Mouse (Mus musculus): ENCODE measurements at regions not wholly inside any gene's neighbourhood (a gene's known extent, or its start where the extent isn't known, plus 50 kb on each side); places are given as distances from the start of the nearest gene placed in this dataset.
A peak's percentile ranks its signal among the peaks of the same experiment; 100 is the strongest.
"Not testable (repeated sequence)": the region's sequence is repeated elsewhere in the genome, so short reads cannot be mapped to it uniquely, and the experiment has no call there.

- peak; percentile 62; the same call in 1 of the 2 replicates for ATAC-seq (ENCODE audit: low FRiP score, low TSS enrichment)
- Histone ChIP-seq H3K27ac (ENCODE audit: low read depth, low read length) (no peak overlapping the region), H3K27me3 (ENCODE audit: control insufficient read depth, insufficient read depth, low read length) (no peaks in the 10 kb centered on the region), H3K9me3 (ENCODE audit: control insufficient read depth, low read length) (no peaks in the 10 kb centered on the region), H3K4me3 (ENCODE audit: low read length) (no peak overlapping the region), H3K36me3 (ENCODE audit: control insufficient read depth, insufficient read depth, low read length) (no peaks in the 10 kb centered on the region), H3K4me2 (replicated peaks; ENCODE audit: low read depth, low read length) (no peak overlapping the region), H3K9ac (ENCODE audit: low read depth, low read length) (no peak overlapping the region), H3K4me1 (ENCODE audit: control insufficient read depth, insufficient read depth, low read length) (no peaks in the 10 kb centered on the region)
- 24% methylated on average over 2 of the region's 2 CpGs for WGBS
These were observed 58.0 kb upstream of the Cdyl start for GRCm38 (mm10) chr13:35601560-35602135.

GRCm38 (mm10) chr13:35603080-35603479 is 56.6 kb upstream of the Cdyl start:
- H3K4me3 ChIP-seq (ENCODE audit: low read length) = no peak overlapping the region
- H3K36me3 ChIP-seq (ENCODE audit: control insufficient read depth, insufficient read depth, low read length) = no peaks in the 10 kb centered on the region
- H3K27me3 ChIP-seq (ENCODE audit: control insufficient read depth, insufficient read depth, low read length) = no peaks in the 10 kb centered on the region
- no peak overlapping the region for H3K27ac ChIP-seq (ENCODE audit: low read depth, low read length)
- 92% methylated on average over 5 of the region's 5 CpGs for WGBS
- H3K4me2 ChIP-seq (replicated peaks; ENCODE audit: low read depth, low read length) = no peak overlapping the region
- no peaks in the 10 kb centered on the region for H3K9me3 ChIP-seq (ENCODE audit: control insufficient read depth, low read length)
- ATAC-seq (ENCODE audit: low FRiP score, low TSS enrichment) = no peak
- no peaks in the 10 kb centered on the region for H3K4me1 ChIP-seq (ENCODE audit: control insufficient read depth, insufficient read depth, low read length)
- H3K9ac ChIP-seq (ENCODE audit: low read depth, low read length) = no peak overlapping the region

GRCm38 (mm10) chr13:35604061-35604460 is 55.6 kb upstream of the Cdyl start:
- Histone ChIP-seq H3K27me3 (ENCODE audit: control insufficient read depth, insufficient read depth, low read length) (no peaks in the 10 kb centered on the region), H3K9ac (ENCODE audit: low read depth, low read length) (no peak overlapping the region), H3K36me3 (ENCODE audit: control insufficient read depth, insufficient read depth, low read length) (no peaks in the 10 kb centered on the region), H3K27ac (ENCODE audit: low read depth, low read length) (no peak overlapping the region), H3K4me2 (replicated peaks; ENCODE audit: low read depth, low read length) (no peak overlapping the region), H3K4me1 (ENCODE audit: control insufficient read depth, insufficient read depth, low read length) (no peaks in the 10 kb centered on the region), H3K4me3 (ENCODE audit: low read length) (no peak overlapping the region), H3K9me3 (ENCODE audit: control insufficient read depth, low read length) (no peaks in the 10 kb centered on the region)
- peak; percentile 68; the same call in 1 of the 2 replicates for ATAC-seq (ENCODE audit: low FRiP score, low TSS enrichment)
- 64% methylated on average over 1 of the region's 1 CpGs for WGBS

GRCm38 (mm10) chr13:35604765-35605164 is 54.9 kb upstream of the Cdyl start:
- Histone ChIP-seq H3K27me3 (ENCODE audit: control insufficient read depth, insufficient read depth, low read length) (no peaks in the 10 kb centered on the region), H3K4me3 (ENCODE audit: low read length) (no peak overlapping the region), H3K27ac (ENCODE audit: low read depth, low read length) (no peak overlapping the region), H3K9me3 (ENCODE audit: control insufficient read depth, low read length) (no peaks in the 10 kb centered on the region), H3K4me1 (ENCODE audit: control insufficient read depth, insufficient read depth, low read length) (no peaks in the 10 kb centered on the region), H3K9ac (ENCODE audit: low read depth, low read length) (no peak overlapping the region), H3K4me2 (replicated peaks; ENCODE audit: low read depth, low read length) (no peak overlapping the region), H3K36me3 (ENCODE audit: control insufficient read depth, insufficient read depth, low read length) (no peaks in the 10 kb centered on the region)
- no peak for ATAC-seq (ENCODE audit: low FRiP score, low TSS enrichment)
- 91% methylated on average over 3 of the region's 3 CpGs for WGBS

- H3K4me3 ChIP-seq (ENCODE audit: low read length); H3K4me1 ChIP-seq (ENCODE audit: control insufficient read depth, insufficient read depth, low read length); H3K27me3 ChIP-seq (ENCODE audit: control insufficient read depth, insufficient read depth, low read length); H3K9me3 ChIP-seq (ENCODE audit: control insufficient read depth, low read length); H3K9ac ChIP-seq (ENCODE audit: low read depth, low read length); H3K4me2 ChIP-seq (replicated peaks; ENCODE audit: low read depth, low read length); H3K27ac ChIP-seq (ENCODE audit: low read depth, low read length); H3K36me3 ChIP-seq (ENCODE audit: control insufficient read depth, insufficient read depth, low read length); ATAC-seq (ENCODE audit: low FRiP score, low TSS enrichment): not testable (repeated sequence)
- 76% methylated on average over 5 of the region's 5 CpGs for WGBS
These were observed 52.6 kb upstream of the Cdyl start for GRCm38 (mm10) chr13:35606857-35607561.

- 93% methylated on average over 2 of the region's 2 CpGs for WGBS
- ATAC-seq (ENCODE audit: low FRiP score, low TSS enrichment) = no peak
These were observed 51.9 kb upstream of the Cdyl start for GRCm38 (mm10) chr13:35607710-35608109.

More at GRCm38 (mm10) chr13:35607710-35608109, 51.9 kb upstream of the Cdyl start:
- H3K4me3 ChIP-seq (ENCODE audit: low read length) = no peak overlapping the region
- H3K36me3 ChIP-seq (ENCODE audit: control insufficient read depth, insufficient read depth, low read length) = no peaks in the 10 kb centered on the region
- no peaks in the 10 kb centered on the region for H3K27me3 ChIP-seq (ENCODE audit: control insufficient read depth, insufficient read depth, low read length)
- H3K4me2 ChIP-seq (replicated peaks; ENCODE audit: low read depth, low read length) = no peak overlapping the region
- H3K4me1 ChIP-seq (ENCODE audit: control insufficient read depth, insufficient read depth, low read length) = no peaks in the 10 kb centered on the region
- no peaks in the 10 kb centered on the region for H3K9me3 ChIP-seq (ENCODE audit: control insufficient read depth, low read length)
- no peak overlapping the region for H3K27ac ChIP-seq (ENCODE audit: low read depth, low read length)
- H3K9ac ChIP-seq (ENCODE audit: low read depth, low read length) = no peak overlapping the region
